Mouse (Mus musculus) liver, embryonic 15.5 days (tissue): ENCODE measurements around the gene Nfib. TPM values are rescaled to one million over a fixed set of nuclear protein-coding genes. Genes with fewer than 3 reads are reported as not detected.

ENCODE experiments used
- ATAC-seq: fragments of 200-750 bp; cut with Nextera tagmentation; 2 replicates; pipeline ENCODE4 v1.8.0; 2017; ENCODE audit warnings: moderate number of reproducible peaks, mild to moderate bottlenecking, moderate library complexity; ENCODE audit not compliant: insufficient read depth
- H3K27ac ChIP-seq: fragments of 300-500 bp; sonication (generic); replicated peaks from 2 replicates; pipeline ENCODE4 v1.5.1; 2015; ENCODE audit warnings: mild to moderate bottlenecking, inconsistent platforms
- H3K27me3 ChIP-seq: fragments of 300-500 bp; sonication (generic); 2 replicates; pipeline ENCODE4 v1.6.1; 2015; ENCODE audit warnings: mild to moderate bottlenecking, inconsistent platforms
- H3K36me3 ChIP-seq: fragments of 300-500 bp; sonication (generic); replicated peaks from 2 replicates; pipeline ENCODE4 v1.6.1; 2015; ENCODE audit warnings: moderate library complexity, mild to moderate bottlenecking, inconsistent platforms
- H3K4me1 ChIP-seq: fragments of 300-500 bp; sonication (generic); replicated peaks from 2 replicates; pipeline ENCODE4 v1.6.1; 2015; ENCODE audit warnings: inconsistent platforms
- H3K4me2 ChIP-seq: fragments of 300-500 bp; sonication (generic); 2 replicates; pipeline ENCODE4 v1.6.1; 2015; ENCODE audit warnings: moderate library complexity, mild to moderate bottlenecking, inconsistent platforms
- H3K4me3 ChIP-seq: fragments of 300-500 bp; sonication (generic); replicated peaks from 2 replicates; pipeline ENCODE4 v1.5.1; 2015; ENCODE audit warnings: mild to moderate bottlenecking, inconsistent platforms
- H3K9ac ChIP-seq: fragments of 300-500 bp; sonication (generic); 2 replicates; pipeline ENCODE4 v1.6.1; 2015; ENCODE audit warnings: moderate library complexity, mild to moderate bottlenecking, inconsistent platforms
- H3K9me3 ChIP-seq: fragments of 300-500 bp; sonication (generic); replicated peaks from 2 replicates; pipeline ENCODE4 v1.6.1; 2016; ENCODE audit warnings: inconsistent platforms
- WGBS: fragments of 180-500 bp; shearing (Covaris S2); methylation state at CpG from one replicate; pipeline ENCODE4 v1.1.7; 2015; ENCODE audit warnings: mixed read lengths; ENCODE audit not compliant: insufficient replicate concordance; 5-methylcytosine and 5-hydroxymethylcytosine counted together
- polyA plus RNA-seq: library from polyadenylated mRNA; unstranded; fragments of >200 nt; fragmentation: Nextera tagmentation; extraction: Ambion mirVana; gene quantifications from 2 replicates; pipeline ENCODE4 v1.2.1, GENCODE M21; 2015

Nfib gene
- polyA plus RNA-seq, 1 experiment from 2014 or later: 4.7 TPM

- no peak overlapping the region for H3K27ac ChIP-seq
Measured at GRCm38 (mm10) chr4:82310924-82311734, 394.4 kb downstream of the Nfib start.

DNA sequence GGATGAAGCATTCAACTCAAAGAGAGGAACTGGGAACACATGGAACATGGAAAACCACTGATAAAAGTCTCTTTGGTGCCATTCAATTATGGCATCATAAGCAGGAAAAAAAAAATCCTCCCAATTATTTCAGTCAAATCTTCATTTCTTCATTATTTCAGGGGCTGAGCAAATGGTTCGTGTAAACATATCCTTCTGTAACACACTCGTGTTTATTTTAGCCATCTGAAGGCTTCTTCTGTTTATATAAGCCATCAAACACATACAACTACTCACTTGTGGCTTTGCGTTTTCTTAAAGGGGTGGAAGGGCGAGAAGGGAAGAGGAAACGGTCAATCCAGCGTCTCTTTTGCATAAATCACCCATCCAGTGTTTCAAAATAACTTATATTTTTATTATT, 399.5 kb downstream of the Nfib start:
- H3K36me3 ChIP-seq: no peaks in the 10 kb centered on the region; the same call in 1 of the 2 replicates
- no peak overlapping the region for H3K4me2 ChIP-seq
- no peak overlapping the region for H3K4me3 ChIP-seq
- H3K27ac ChIP-seq: no peak overlapping the region
- H3K27me3 ChIP-seq: no peaks in the 10 kb centered on the region
- H3K9ac ChIP-seq: no peak overlapping the region
- ATAC-seq: no peak
- H3K4me1 ChIP-seq: no peaks in the 10 kb centered on the region
- whole genome bisulfite sequencing: 37% methylated on average over 6 of the region's 6 CpGs
- no peaks in the 10 kb centered on the region for H3K9me3 ChIP-seq

More at GRCm38 (mm10) chr4:82310924-82311734, 394.4 kb downstream of the Nfib start:
- no peaks in the 10 kb centered on the region for H3K27me3 ChIP-seq
- no peak overlapping the region for H3K4me2 ChIP-seq
- WGBS: 48% methylated on average over 11 of the region's 11 CpGs
- H3K9ac ChIP-seq: no peak overlapping the region
- H3K4me3 ChIP-seq: no peak overlapping the region
- no peaks in the 10 kb centered on the region for H3K4me1 ChIP-seq
- no peak for ATAC-seq
- H3K36me3 ChIP-seq: no peaks in the 10 kb centered on the region; the same call in 1 of the 2 replicates
- no peaks in the 10 kb centered on the region for H3K9me3 ChIP-seq

- Histone ChIP-seq H3K27me3 (no peaks in the 10 kb centered on the region), H3K36me3 (no peaks in the 10 kb centered on the region; the same call in 1 of the 2 replicates), H3K9me3 (no peaks in the 10 kb centered on the region), H3K4me1 (no peaks in the 10 kb centered on the region), H3K9ac (no peak overlapping the region), H3K4me2 (no peak overlapping the region), H3K27ac (no peak overlapping the region), H3K4me3 (no peak overlapping the region)
- ATAC-seq: no peak
- WGBS: 27% methylated on average over 17 of the region's 17 CpGs
Measured at GRCm38 (mm10) chr4:82304148-82304871, 401.2 kb downstream of the Nfib start.

GRCm38 (mm10) chr4:82303362-82303900, 402.1 kb downstream of the Nfib start:
- Histone ChIP-seq H3K9me3 (no peaks in the 10 kb centered on the region), H3K27ac (no peak overlapping the region), H3K4me3 (no peak overlapping the region), H3K27me3 (no peaks in the 10 kb centered on the region), H3K36me3 (no peaks in the 10 kb centered on the region), H3K9ac (no peak overlapping the region), H3K4me1 (no peaks in the 10 kb centered on the region), H3K4me2 (no peak overlapping the region)
- ATAC-seq: no peak
- 67% methylated on average over 3 of the region's 3 CpGs for WGBS

GRCm38 (mm10) chr4:82302901-82303300, 402.6 kb downstream of the Nfib start:
- Histone ChIP-seq H3K27ac (no peak overlapping the region), H3K4me1 (no peaks in the 10 kb centered on the region), H3K27me3 (no peaks in the 10 kb centered on the region), H3K4me2 (no peak overlapping the region), H3K4me3 (no peak overlapping the region), H3K9me3 (no peaks in the 10 kb centered on the region), H3K36me3 (no peaks in the 10 kb centered on the region), H3K9ac (no peak overlapping the region)
- 74% methylated on average over 6 of the region's 6 CpGs for WGBS
- no peak for ATAC-seq

DNA sequence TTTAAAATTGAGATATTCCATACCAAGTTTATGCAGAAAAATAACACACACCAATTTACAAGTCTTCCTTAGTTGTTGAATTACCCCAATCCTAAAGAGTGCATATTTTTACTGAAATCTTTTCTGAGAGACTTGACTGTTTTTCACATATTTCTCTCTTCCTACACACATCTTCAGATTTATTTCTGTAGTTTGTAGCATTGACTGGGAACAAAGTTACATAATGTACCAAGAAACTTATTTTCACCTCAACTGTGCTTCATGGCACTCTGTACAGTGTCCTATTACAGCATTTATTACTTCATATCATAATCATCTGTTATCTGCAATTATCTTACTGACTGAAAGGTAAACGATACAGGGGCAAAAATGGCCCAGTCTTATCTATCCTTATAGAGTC, 406.9 kb downstream of the Nfib start:
- H3K4me3 ChIP-seq: no peak overlapping the region
- H3K4me2 ChIP-seq: no peak overlapping the region
- H3K36me3 ChIP-seq: 0 out of 2 replicates have a peak, but pooled peaks cover 4% of the 10 kb centered on the region
- no peak overlapping the region for H3K27ac ChIP-seq
- no peaks in the 10 kb centered on the region for H3K27me3 ChIP-seq
- H3K9me3 ChIP-seq: no peaks in the 10 kb centered on the region
- WGBS: 37% methylated on average over 1 of the region's 1 CpGs
- no peak overlapping the region for H3K9ac ChIP-seq
- no peak for ATAC-seq
- H3K4me1 ChIP-seq: no peaks in the 10 kb centered on the region

DNA sequence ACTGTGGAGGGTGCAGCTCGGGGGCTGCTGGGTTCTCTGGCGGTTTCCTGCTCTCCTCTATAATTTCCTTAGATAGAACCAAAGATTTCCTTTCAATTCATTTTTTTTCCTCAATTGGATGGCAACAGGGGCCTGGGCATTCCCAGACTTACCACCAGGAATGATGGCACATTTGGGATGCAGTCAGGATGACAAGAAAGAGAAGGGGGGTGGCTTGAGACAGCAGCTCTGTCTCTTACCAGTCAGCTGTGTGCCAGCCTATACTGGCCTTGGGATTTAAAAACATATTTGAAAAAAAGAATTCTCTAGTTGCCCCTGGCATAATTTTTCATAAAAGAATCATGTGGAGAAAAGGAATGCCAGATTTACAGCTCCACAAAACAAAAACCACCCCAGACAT, 408.0 kb downstream of the Nfib start:
- Histone ChIP-seq H3K36me3 (0 out of 2 replicates have a peak, but pooled peaks cover 4% of the 10 kb centered on the region), H3K27ac (no peak overlapping the region), H3K9ac (no peak overlapping the region), H3K27me3 (no peaks in the 10 kb centered on the region), H3K4me2 (no peak overlapping the region), H3K4me3 (no peak overlapping the region), H3K4me1 (no peaks in the 10 kb centered on the region), H3K9me3 (no peaks in the 10 kb centered on the region)
- WGBS: 59% methylated on average over 2 of the region's 2 CpGs
- no peak for ATAC-seq

GRCm38 (mm10) chr4:82294066-82294465, 411.5 kb downstream of the Nfib start:
- ATAC-seq: no peak
- H3K36me3 ChIP-seq: 0 out of 2 replicates have a peak, but pooled peaks cover 4% of the 10 kb centered on the region
- no peak overlapping the region for H3K4me3 ChIP-seq
- H3K4me2 ChIP-seq: no peak overlapping the region
- no peaks in the 10 kb centered on the region; the same call in 1 of the 2 replicates for H3K4me1 ChIP-seq
- H3K27me3 ChIP-seq: no peaks in the 10 kb centered on the region
- H3K9ac ChIP-seq: no peak overlapping the region
- WGBS: 41% methylated on average over 1 of the region's 1 CpGs
- no peak overlapping the region for H3K27ac ChIP-seq
- H3K9me3 ChIP-seq: no peaks in the 10 kb centered on the region

DNA sequence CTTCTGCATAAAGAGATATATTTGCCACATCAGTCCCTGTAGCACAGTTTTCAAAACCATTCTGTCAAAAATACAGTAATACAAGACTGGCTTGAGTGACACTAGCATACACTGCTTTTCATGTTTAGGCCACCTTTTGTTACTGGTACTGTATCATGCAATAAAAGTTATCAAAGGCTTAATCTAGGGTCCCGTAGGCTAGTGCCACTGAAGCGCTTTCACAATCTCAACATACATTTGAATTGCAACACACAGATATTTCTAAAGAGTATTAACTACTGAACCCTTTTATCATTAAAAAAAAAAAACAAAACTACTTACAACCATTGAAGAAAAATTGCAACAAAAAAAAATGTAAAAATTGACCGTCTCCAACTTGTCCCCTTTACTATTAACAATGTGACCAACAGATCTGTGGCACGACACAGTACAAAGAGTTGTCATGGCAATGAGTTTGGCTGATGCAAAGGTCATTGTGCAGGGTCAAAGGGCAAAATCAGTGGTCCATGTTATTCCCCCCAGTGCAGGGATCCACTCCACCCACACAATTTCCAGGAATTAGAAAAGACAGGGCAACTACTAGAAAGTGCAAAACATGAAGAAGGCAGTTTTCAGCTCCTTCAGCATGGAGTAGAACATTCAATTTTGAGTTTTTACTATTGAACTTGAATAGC, 414.2 kb downstream of the Nfib start:
- Histone ChIP-seq H3K9me3 (no peaks in the 10 kb centered on the region), H3K9ac (no peak overlapping the region), H3K27ac (no peak overlapping the region), H3K36me3 (0 out of 2 replicates have a peak, but pooled peaks cover 2% of the 10 kb centered on the region), H3K4me3 (no peak overlapping the region), H3K4me1 (no peaks in the 10 kb centered on the region; the same call in 1 of the 2 replicates), H3K4me2 (no peak overlapping the region), H3K27me3 (no peaks in the 10 kb centered on the region)
- 57% methylated on average over 4 of the region's 4 CpGs for WGBS
- ATAC-seq: no peak; the same call in 1 of the 2 replicates

DNA sequence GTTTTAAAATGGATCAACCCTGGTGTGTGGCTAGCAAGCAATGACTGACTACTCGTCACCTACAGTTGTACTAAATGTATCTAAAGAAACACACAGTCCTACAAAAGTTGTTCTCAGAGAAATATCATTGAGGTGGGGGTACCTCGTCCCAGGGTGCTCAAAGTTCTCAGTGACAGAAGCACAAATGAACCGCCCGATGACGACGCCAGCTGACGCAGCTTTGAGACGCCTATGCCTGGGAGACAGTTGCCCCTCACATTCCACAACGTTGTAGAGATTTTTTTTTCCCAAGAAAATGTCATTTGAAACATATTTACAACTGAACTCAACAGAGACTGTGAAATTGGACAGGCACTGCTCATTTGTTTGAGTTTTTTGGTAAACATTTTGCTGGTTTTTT, 414.9 kb downstream of the Nfib start:
- no peaks in the 10 kb centered on the region for H3K36me3 ChIP-seq
- no peaks in the 10 kb centered on the region; the same call in 1 of the 2 replicates for H3K4me1 ChIP-seq
- no peak overlapping the region for H3K4me2 ChIP-seq
- H3K9ac ChIP-seq: no peak overlapping the region
- H3K4me3 ChIP-seq: no peak overlapping the region
- no peak overlapping the region for H3K27ac ChIP-seq
- ATAC-seq: no peak
- WGBS: 70% methylated on average over 9 of the region's 9 CpGs
- no peaks in the 10 kb centered on the region for H3K9me3 ChIP-seq
- no peaks in the 10 kb centered on the region for H3K27me3 ChIP-seq
